Mouse (Mus musculus) erythroid progenitor cell, adult 5-6 weeks (primary cell): ENCODE data around the gene Elp6. TPM values are rescaled to one million over a fixed set of nuclear protein-coding genes. Genes with fewer than 3 reads are reported as not detected.

Experiments
- ATAC-seq: replicated peaks from 2 replicates; pipeline ENCODE4 v1.8.0; 2016; ENCODE audit warnings: moderate number of reproducible peaks, mild to moderate bottlenecking, moderate TSS enrichment, inconsistent platforms; ENCODE audit not compliant: poor library complexity, low FRiP score, severe bottlenecking
- total RNA-seq, 2 experiments: library from RNA; stranded (forward) in 1 of 2; stranded (reverse) in 1 of 2; fragments of 150-400 nt in 1 of 2; fragments of 186-747, 209-891 nt in 1 of 2; gene quantifications; 2 replicates each; pipeline versions ENCODE4 v1.2.3 to v1.2.4; 2015 to 2017; ENCODE audit warnings: low replicate concordance in 2 of 2

Gene Elp6
- total RNA-seq, 2 experiments from 2014 or later = 3.9 TPM; not detected in 1

- ATAC-seq = no peak
These were observed 45.2 kb downstream of the Elp6 start for GRCm38 (mm10) chr9:110350188-110350587.

GRCm38 (mm10) chr9:110350612-110351011 lies 45.6 kb downstream of the Elp6 start:
- no peak for ATAC-seq

GRCm38 (mm10) chr9:110351350-110351749 lies 46.4 kb downstream of the Elp6 start:
- ATAC-seq = no peak

- no peak for ATAC-seq
These were observed 47.1 kb downstream of the Elp6 start for GRCm38 (mm10) chr9:110351932-110352632.

GRCm38 (mm10) chr9:110358341-110358740 lies 53.4 kb downstream of the Elp6 start:
- ATAC-seq = no peak

- no peak for ATAC-seq
These were observed 56.3 kb downstream of the Elp6 start for GRCm38 (mm10) chr9:110361299-110361698.

GRCm38 (mm10) chr9:110362337-110362736 lies 57.4 kb downstream of the Elp6 start:
- no peak for ATAC-seq

GRCm38 (mm10) chr9:110366746-110367145 lies 61.8 kb downstream of the Elp6 start:
- no peak for ATAC-seq

- ATAC-seq = no peak
These were observed 64.9 kb downstream of the Elp6 start for GRCm38 (mm10) chr9:110369860-110370259.

Other genes with a start within 250 kb of the Elp6 start
- gene Smarcc1, start 187.5 kb upstream of the Elp6 start, total RNA-seq (2015; ENCODE audit: low replicate concordance) = 40.7 and 61.6 TPM in 2 replicates
- 49.2 and 71.5 TPM in 2 replicates for gene Smarcc1, start 187.5 kb upstream of the Elp6 start, total RNA-seq (2017; ENCODE audit: low replicate concordance)
- 28.5 and 32.4 TPM in 2 replicates for gene Dhx30, start 187.3 kb upstream of the Elp6 start, total RNA-seq (2015; ENCODE audit: low replicate concordance)
- gene Dhx30, start 187.3 kb upstream of the Elp6 start, total RNA-seq (2017; ENCODE audit: low replicate concordance) = 14.8 and 39.3 TPM in 2 replicates
- not detected in 2 replicates for gene Cspg5, start 61.4 kb upstream of the Elp6 start, total RNA-seq (2015; ENCODE audit: low replicate concordance)
- gene Cspg5, start 61.4 kb upstream of the Elp6 start, total RNA-seq (2017; ENCODE audit: low replicate concordance) = under 0.01 TPM in 1 of 2 replicates, not detected in the other
- gene Scap, start 28.1 kb downstream of the Elp6 start, total RNA-seq (2015; ENCODE audit: low replicate concordance) = 6.3 and 6.5 TPM in 2 replicates
- gene Scap, start 28.1 kb downstream of the Elp6 start, total RNA-seq (2017; ENCODE audit: low replicate concordance) = 2.8 and 6.0 TPM in 2 replicates
- gene Ptpn23, start 103.0 kb downstream of the Elp6 start, total RNA-seq (2015; ENCODE audit: low replicate concordance) = 2.1 and 6.1 TPM in 2 replicates
- 2.6 and 3.7 TPM in 2 replicates for gene Ptpn23, start 103.0 kb downstream of the Elp6 start, total RNA-seq (2017; ENCODE audit: low replicate concordance)
- 3,384 and 3,702 TPM in 2 replicates for gene Ngp, start 114.6 kb downstream of the Elp6 start, total RNA-seq (2015; ENCODE audit: low replicate concordance)
- 855 and 1,251 TPM in 2 replicates for gene Ngp, start 114.6 kb downstream of the Elp6 start, total RNA-seq (2017; ENCODE audit: low replicate concordance)
- gene Klhl18, start 171.5 kb downstream of the Elp6 start, total RNA-seq (2015; ENCODE audit: low replicate concordance) = 2.5 and 5.9 TPM in 2 replicates
- 0.68 and 2.6 TPM in 2 replicates for gene Klhl18, start 171.5 kb downstream of the Elp6 start, total RNA-seq (2017; ENCODE audit: low replicate concordance)
- gene Kif9, start 171.8 kb downstream of the Elp6 start, total RNA-seq (2015; ENCODE audit: low replicate concordance) = 0.72 TPM in 1 of 2 replicates, not detected in the other
- gene Kif9, start 171.8 kb downstream of the Elp6 start, total RNA-seq (2017; ENCODE audit: low replicate concordance) = not detected in 2 replicates
- 157 and 174 TPM in 2 replicates for gene Setd2, start 227.4 kb downstream of the Elp6 start, total RNA-seq (2015; ENCODE audit: low replicate concordance)
- gene Setd2, start 227.4 kb downstream of the Elp6 start, total RNA-seq (2017; ENCODE audit: low replicate concordance) = 279 and 283 TPM in 2 replicates